Mouse (Mus musculus): ENCODE data around the gene Adcy2. TPM values are rescaled to one million over a fixed set of nuclear protein-coding genes. Genes with fewer than 3 reads are reported as not detected.
A peak's percentile ranks its signal among the peaks of the same experiment; 100 is the strongest.

The Adcy2 gene
- total RNA-seq, 1 experiment: 1.3 TPM

DNA sequence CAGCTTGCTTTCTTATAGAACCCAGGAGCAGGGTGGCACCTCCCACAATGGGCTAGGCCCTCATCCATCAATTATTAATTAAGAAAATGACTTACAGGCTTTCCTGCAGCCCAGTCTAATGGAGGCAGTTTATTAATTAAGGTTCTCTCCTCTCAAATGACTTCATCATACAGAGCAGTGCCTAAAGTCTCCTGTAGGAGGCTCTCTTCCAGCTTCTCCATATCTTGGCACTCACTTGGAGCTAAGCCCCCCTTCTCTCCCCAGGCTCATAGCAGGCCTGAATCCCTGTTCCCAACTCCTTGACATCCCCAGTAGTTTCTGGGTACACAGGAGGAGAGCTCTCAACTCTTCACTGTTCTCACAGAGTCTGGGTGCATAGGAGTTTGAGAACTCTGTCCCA lies 400.4 kb downstream of the Adcy2 start:
- Histone ChIP-seq H3K4me1 (ENCODE audit: control insufficient read depth in 2 of 2, insufficient read depth in 2 of 2, low read length in 2 of 2, poor library complexity in 1 of 2) (no peaks in the 10 kb centered on the region; a peak in 1 of 4 replicates), H3K27ac (ENCODE audit: insufficient read depth, low read depth, low read length, poor library complexity, severe bottlenecking) (no peak overlapping the region), H3K9me3 (ENCODE audit: control insufficient read depth, insufficient read depth, low read depth, low read length) (no peaks in the 10 kb centered on the region), H3K36me3 (ENCODE audit: control insufficient read depth, insufficient read depth, low read length, poor library complexity, severe bottlenecking) (no peaks in the 10 kb centered on the region), H3K9ac (ENCODE audit: insufficient read depth, low read depth, low read length, poor library complexity, severe bottlenecking) (no peak overlapping the region), H3K4me3 (ENCODE audit: insufficient read depth in 1 of 2, low read depth in 1 of 2, low read length in 2 of 2, poor library complexity in 1 of 2, severe bottlenecking in 1 of 2) (no peak overlapping the region)
- no peak for DNase-seq (ENCODE audit: low read depth, low spot score)
- in situ Hi-C loops (cut with MboI; ENCODE audit: low sequenced_read_pairs in 2 of 2, unreplicated experiment in 2 of 2): no loop called here
- TF ChIP-seq HCFC1 (IDR thresholded peaks at IDR 0.05; ENCODE audit: borderline replicate concordance, insufficient read depth, low read length) (no peak), CHD2 (IDR thresholded peaks at IDR 0.05; ENCODE audit: low read depth, low read length) (no peak), MAFK (IDR thresholded peaks at IDR 0.05; ENCODE audit: insufficient read depth, low read depth, low read length) (no peak), ZNF384 (IDR thresholded peaks at IDR 0.05; ENCODE audit: low read depth, low read length) (no peak), ZC3H11A (IDR thresholded peaks at IDR 0.05; ENCODE audit: borderline replicate concordance, low read depth, low read length) (no peak)

DNA sequence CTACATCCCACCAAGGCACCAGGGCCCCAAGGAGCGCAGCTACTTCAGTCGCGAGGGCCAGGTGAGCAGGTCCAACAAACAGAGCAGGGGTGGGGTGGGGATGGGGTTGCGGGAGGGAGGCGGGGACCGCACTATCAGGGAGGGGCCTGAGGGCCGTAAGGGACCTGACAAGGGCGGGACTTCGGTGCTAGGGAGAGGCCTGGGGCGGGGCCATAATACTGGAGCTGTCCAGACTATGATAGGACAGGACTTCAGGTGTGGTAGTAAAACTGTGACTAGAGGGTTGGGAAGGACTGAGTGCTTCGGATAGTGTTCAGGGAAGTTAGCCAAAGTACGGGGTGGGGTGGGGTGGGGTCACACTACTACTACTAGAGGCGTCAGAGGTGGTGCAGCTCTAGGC lies 401.7 kb downstream of the Adcy2 start:
- Histone ChIP-seq H3K9ac (ENCODE audit: insufficient read depth, low read depth, low read length, poor library complexity, severe bottlenecking) (no peak overlapping the region), H3K4me1 (ENCODE audit: control insufficient read depth in 2 of 2, insufficient read depth in 2 of 2, low read length in 2 of 2, poor library complexity in 1 of 2) (no peaks in the 10 kb centered on the region; a peak in 1 of 4 replicates), H3K4me3 (ENCODE audit: insufficient read depth in 1 of 2, low read depth in 1 of 2, low read length in 2 of 2, poor library complexity in 1 of 2, severe bottlenecking in 1 of 2) (peak overlapping the region; percentile 1 to 40; a peak in 2 of 4 replicates), H3K36me3 (ENCODE audit: control insufficient read depth, insufficient read depth, low read length, poor library complexity, severe bottlenecking) (no peaks in the 10 kb centered on the region; the same call in 1 of the 2 replicates), H3K9me3 (ENCODE audit: control insufficient read depth, insufficient read depth, low read depth, low read length) (no peaks in the 10 kb centered on the region), H3K27ac (ENCODE audit: insufficient read depth, low read depth, low read length, poor library complexity, severe bottlenecking) (no peak overlapping the region)
- in situ Hi-C loops (cut with MboI; ENCODE audit: low sequenced_read_pairs in 2 of 2, unreplicated experiment in 2 of 2): no loop called here
- TF ChIP-seq HCFC1 (IDR thresholded peaks at IDR 0.05; ENCODE audit: borderline replicate concordance, insufficient read depth, low read length) (no peak), ZC3H11A (IDR thresholded peaks at IDR 0.05; ENCODE audit: borderline replicate concordance, low read depth, low read length) (no peak), MAFK (IDR thresholded peaks at IDR 0.05; ENCODE audit: insufficient read depth, low read depth, low read length) (no peak), CHD2 (IDR thresholded peaks at IDR 0.05; ENCODE audit: low read depth, low read length) (no peak), ZNF384 (IDR thresholded peaks at IDR 0.05; ENCODE audit: low read depth, low read length) (no peak)
- DNase-seq (ENCODE audit: low read depth, low spot score): no peak

DNA sequence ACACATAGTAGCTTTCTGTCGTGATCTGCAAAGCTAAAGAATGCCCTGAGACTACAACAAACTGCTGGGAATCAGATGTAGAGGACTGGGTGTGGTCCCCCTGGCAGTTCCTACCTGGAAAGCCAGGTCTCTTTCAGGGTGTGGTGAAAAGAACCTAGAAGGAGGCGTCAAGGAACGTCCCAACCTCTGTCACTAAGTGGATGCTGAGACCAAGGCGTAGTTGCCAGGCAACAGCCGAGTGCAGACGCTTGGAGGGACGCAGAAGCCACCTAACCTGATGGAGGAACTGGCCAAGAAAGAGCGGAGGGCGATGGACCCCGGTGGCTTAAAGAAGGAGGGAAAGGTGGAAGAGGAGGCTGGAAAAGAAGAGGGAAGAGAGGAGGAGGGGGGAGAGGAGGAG lies 402.1 kb downstream of the Adcy2 start, which contains the start of gene 1700001L19Rik:
Gene 1700001L19Rik, plus strand, starts transcription at position 223 of the 400 bp plus-strand sequence.
- no peak within 1 kb of the TSS for H3K9ac ChIP-seq (ENCODE audit: insufficient read depth, low read depth, low read length, poor library complexity, severe bottlenecking)
- no peaks in the 10 kb centered on the region; a peak in 1 of 4 replicates for H3K4me1 ChIP-seq (ENCODE audit: control insufficient read depth in 2 of 2, insufficient read depth in 2 of 2, low read length in 2 of 2, poor library complexity in 1 of 2)
- TF ChIP-seq MAFK (IDR thresholded peaks at IDR 0.05; ENCODE audit: insufficient read depth, low read depth, low read length): no peak
- no peak for TF ChIP-seq HCFC1 (IDR thresholded peaks at IDR 0.05; ENCODE audit: borderline replicate concordance, insufficient read depth, low read length)
- no peak for TF ChIP-seq ZNF384 (IDR thresholded peaks at IDR 0.05; ENCODE audit: low read depth, low read length)
- no peak for TF ChIP-seq CHD2 (IDR thresholded peaks at IDR 0.05; ENCODE audit: low read depth, low read length)
- TF ChIP-seq ZC3H11A (IDR thresholded peaks at IDR 0.05; ENCODE audit: borderline replicate concordance, low read depth, low read length): no peak
- in situ Hi-C loops (cut with MboI; ENCODE audit: low sequenced_read_pairs in 2 of 2, unreplicated experiment in 2 of 2): no loop called here
- no peak within 1 kb of the TSS for H3K27ac ChIP-seq (ENCODE audit: insufficient read depth, low read depth, low read length, poor library complexity, severe bottlenecking)
- peaks cover 4% of the 10 kb centered on the region for H3K36me3 ChIP-seq (ENCODE audit: control insufficient read depth, insufficient read depth, low read length, poor library complexity, severe bottlenecking)
- no peaks in the 10 kb centered on the region for H3K9me3 ChIP-seq (ENCODE audit: control insufficient read depth, insufficient read depth, low read depth, low read length)
- peak within 1 kb of the TSS; percentile 1 to 40; a peak in 2 of 4 replicates for H3K4me3 ChIP-seq (ENCODE audit: insufficient read depth in 1 of 2, low read depth in 1 of 2, low read length in 2 of 2, poor library complexity in 1 of 2, severe bottlenecking in 1 of 2)
- no peak for DNase-seq (ENCODE audit: low read depth, low spot score)

DNA sequence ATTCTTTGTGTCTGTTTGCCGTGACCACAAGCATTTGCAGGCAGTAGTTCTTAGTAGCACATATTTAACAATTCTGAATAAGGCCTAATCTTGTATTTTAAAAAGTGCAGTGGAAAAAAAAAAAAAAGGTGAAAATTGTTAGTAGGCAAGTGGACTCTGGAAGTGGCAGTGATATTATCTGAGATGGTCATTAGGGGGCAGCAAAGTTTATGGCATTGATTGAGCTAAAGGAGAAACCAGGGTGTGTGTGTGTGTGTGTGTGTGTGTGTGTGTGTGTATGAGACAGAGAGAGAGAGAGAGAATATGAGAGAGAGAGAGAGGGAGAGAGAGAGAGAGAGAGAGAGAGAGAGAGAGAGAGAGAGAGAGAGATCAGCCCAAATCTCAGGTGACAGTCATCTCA lies 405.5 kb downstream of the Adcy2 start:
- no peak for TF ChIP-seq CHD2 (IDR thresholded peaks at IDR 0.05; ENCODE audit: low read depth, low read length)
- TF ChIP-seq ZNF384 (IDR thresholded peaks at IDR 0.05; ENCODE audit: low read depth, low read length): no peak
- no peak for TF ChIP-seq ZC3H11A (IDR thresholded peaks at IDR 0.05; ENCODE audit: borderline replicate concordance, low read depth, low read length)
- TF ChIP-seq MAFK (IDR thresholded peaks at IDR 0.05; ENCODE audit: insufficient read depth, low read depth, low read length): no peak
- TF ChIP-seq HCFC1 (IDR thresholded peaks at IDR 0.05; ENCODE audit: borderline replicate concordance, insufficient read depth, low read length): no peak
- H3K4me1 ChIP-seq (ENCODE audit: control insufficient read depth in 2 of 2, insufficient read depth in 2 of 2, low read length in 2 of 2, poor library complexity in 1 of 2): no peaks in the 10 kb centered on the region; a peak in 1 of 4 replicates
- H3K36me3 ChIP-seq (ENCODE audit: control insufficient read depth, insufficient read depth, low read length, poor library complexity, severe bottlenecking): peaks cover 11% of the 10 kb centered on the region
- H3K27ac ChIP-seq (ENCODE audit: insufficient read depth, low read depth, low read length, poor library complexity, severe bottlenecking): no peak overlapping the region
- no peak overlapping the region for H3K4me3 ChIP-seq (ENCODE audit: insufficient read depth in 1 of 2, low read depth in 1 of 2, low read length in 2 of 2, poor library complexity in 1 of 2, severe bottlenecking in 1 of 2)
- no peak overlapping the region for H3K9ac ChIP-seq (ENCODE audit: insufficient read depth, low read depth, low read length, poor library complexity, severe bottlenecking)
- in situ Hi-C loops (cut with MboI; ENCODE audit: low sequenced_read_pairs in 2 of 2, unreplicated experiment in 2 of 2): no loop called here
- DNase-seq (ENCODE audit: low read depth, low spot score): no peak
- no peaks in the 10 kb centered on the region for H3K9me3 ChIP-seq (ENCODE audit: control insufficient read depth, insufficient read depth, low read depth, low read length)

All from ES-E14 (cell line).